Mouse (Mus musculus): Measurements from ENCODE around the gene Arhgap15. TPM values are rescaled to one million over a fixed set of nuclear protein-coding genes. Genes with fewer than 3 reads are reported as not detected.

Gene Arhgap15
- polyA plus RNA-seq, 1 experiment from 2014 or later, result 0.20 TPM

DNA sequence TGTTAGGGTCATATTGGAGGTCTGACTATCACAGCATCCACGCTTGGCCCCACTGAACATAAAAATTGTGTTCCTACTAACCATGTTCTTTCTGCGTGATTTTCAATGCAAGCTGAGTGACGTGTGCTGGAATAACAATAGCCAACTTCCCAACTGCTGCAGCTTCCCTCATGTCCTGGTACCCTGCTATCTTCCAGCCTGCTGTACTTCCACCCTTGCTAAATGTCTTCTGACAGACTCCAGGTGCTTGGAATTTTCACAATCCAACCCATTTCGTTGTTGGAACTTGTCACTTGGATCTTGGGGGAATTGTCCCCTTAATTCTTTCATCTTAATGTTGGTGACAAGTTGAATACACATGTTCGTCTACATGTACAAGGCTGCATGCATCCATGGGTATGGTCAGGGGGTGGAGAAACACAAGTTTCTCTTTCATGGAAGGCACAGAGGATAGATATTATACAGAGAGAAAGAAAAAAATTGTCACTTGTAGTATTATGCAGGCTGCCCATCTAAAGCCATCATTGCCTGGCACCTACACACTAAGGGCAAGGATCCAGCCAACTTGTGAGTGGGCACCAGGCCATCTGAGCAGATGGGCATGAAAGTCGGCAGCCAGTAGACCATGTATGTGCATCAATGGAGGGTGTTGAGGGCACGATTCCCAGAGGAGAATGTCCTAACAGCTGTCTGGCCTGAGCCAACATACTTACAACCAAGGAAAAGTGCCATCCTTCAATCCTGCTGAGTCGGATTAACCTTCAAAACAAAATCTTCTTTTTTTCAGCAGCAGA is 68.4 kb downstream of the Arhgap15 start:
- H3K9me3 ChIP-seq (ENCODE audit: control insufficient read depth, low read length), result no peaks in the 10 kb centered on the region
- no peak overlapping the region for H3K4me3 ChIP-seq (ENCODE audit: low read depth, low read length)
- DNase-seq (ENCODE audit: low spot score) (no peak), ATAC-seq (replicated peaks; ENCODE audit: low FRiP score) (no peak)
- no peaks in the 10 kb centered on the region for H3K4me1 ChIP-seq (replicated peaks; ENCODE audit: control insufficient read depth, insufficient read depth, low read length)
- H3K27ac ChIP-seq (ENCODE audit: low read depth, low read length), result no peak overlapping the region
- no peak overlapping the region for H3K4me2 ChIP-seq (ENCODE audit: low read depth, low read length, severe bottlenecking)
- H3K36me3 ChIP-seq (ENCODE audit: control insufficient read depth, insufficient read depth, low read length), result no peaks in the 10 kb centered on the region
- no peaks in the 10 kb centered on the region for H3K27me3 ChIP-seq (ENCODE audit: control insufficient read depth, insufficient read depth, low read length)
- no peak overlapping the region for H3K9ac ChIP-seq (ENCODE audit: low read length)
- WGBS, result 87% methylated on average over 8 of the region's 8 CpGs

DNA sequence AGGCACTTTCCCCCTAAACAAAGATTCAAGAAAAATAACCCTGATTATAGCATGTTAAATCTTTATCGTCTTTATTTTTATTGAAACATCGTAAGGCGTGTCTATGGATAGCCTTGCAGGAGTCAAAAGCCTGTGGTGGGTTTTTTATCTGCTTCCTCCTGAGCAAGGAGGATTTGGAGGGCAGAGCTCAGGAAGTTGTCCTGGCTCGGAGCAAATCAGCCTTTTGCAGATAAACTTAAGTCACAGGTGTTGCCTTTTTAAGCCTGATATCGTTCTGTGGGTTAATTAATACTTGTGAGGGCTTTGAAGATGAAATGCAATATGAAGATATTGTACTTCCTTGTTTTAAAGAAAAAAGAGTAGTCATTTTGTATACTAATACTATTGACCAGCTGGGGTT is 87.3 kb downstream of the Arhgap15 start:
- H3K9me3 ChIP-seq (ENCODE audit: control insufficient read depth, low read length), result no peaks in the 10 kb centered on the region
- H3K4me3 ChIP-seq (ENCODE audit: low read depth, low read length), result no peak overlapping the region
- no peaks in the 10 kb centered on the region for H3K36me3 ChIP-seq (ENCODE audit: control insufficient read depth, insufficient read depth, low read length)
- no peak overlapping the region for H3K9ac ChIP-seq (ENCODE audit: low read length)
- H3K4me2 ChIP-seq (ENCODE audit: low read depth, low read length, severe bottlenecking), result no peak overlapping the region
- 89% methylated on average over 5 of the region's 5 CpGs for WGBS
- no peaks in the 10 kb centered on the region for H3K4me1 ChIP-seq (replicated peaks; ENCODE audit: control insufficient read depth, insufficient read depth, low read length)
- ATAC-seq (replicated peaks; ENCODE audit: low FRiP score) (no peak), DNase-seq (ENCODE audit: low spot score) (no peak)
- H3K27ac ChIP-seq (ENCODE audit: low read depth, low read length), result no peak overlapping the region
- H3K27me3 ChIP-seq (ENCODE audit: control insufficient read depth, insufficient read depth, low read length), result no peaks in the 10 kb centered on the region

DNA sequence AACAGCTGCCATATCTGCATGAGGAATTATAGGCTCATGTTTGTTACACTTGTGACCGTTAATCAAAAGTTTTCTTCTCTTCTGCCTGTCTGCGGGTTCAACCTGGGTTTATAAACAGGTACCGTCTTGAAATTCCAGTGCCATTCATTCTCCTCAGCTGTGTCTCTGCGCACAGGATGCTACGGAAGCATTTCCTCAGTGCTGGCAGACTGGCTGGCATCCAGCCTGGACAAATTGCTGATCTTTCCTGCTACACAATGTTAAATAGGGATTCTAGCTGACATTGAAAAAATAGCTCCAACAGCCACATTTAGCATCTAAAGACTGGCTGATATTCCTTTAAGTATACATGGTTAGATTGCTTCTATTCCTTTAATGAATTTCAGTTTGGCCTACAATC is 93.0 kb downstream of the Arhgap15 start:
- Histone ChIP-seq H3K4me2 (ENCODE audit: low read depth, low read length, severe bottlenecking) (no peak overlapping the region), H3K27ac (ENCODE audit: low read depth, low read length) (no peak overlapping the region), H3K9me3 (ENCODE audit: control insufficient read depth, low read length) (no peaks in the 10 kb centered on the region), H3K27me3 (ENCODE audit: control insufficient read depth, insufficient read depth, low read length) (no peaks in the 10 kb centered on the region), H3K36me3 (ENCODE audit: control insufficient read depth, insufficient read depth, low read length) (no peaks in the 10 kb centered on the region), H3K4me3 (ENCODE audit: low read depth, low read length) (no peak overlapping the region), H3K9ac (ENCODE audit: low read length) (no peak overlapping the region), H3K4me1 (replicated peaks; ENCODE audit: control insufficient read depth, insufficient read depth, low read length) (no peaks in the 10 kb centered on the region)
- WGBS, result 90% methylated on average over 5 of the region's 5 CpGs
- ATAC-seq (replicated peaks; ENCODE audit: low FRiP score) (no peak), DNase-seq (ENCODE audit: low spot score) (no peak)

DNA sequence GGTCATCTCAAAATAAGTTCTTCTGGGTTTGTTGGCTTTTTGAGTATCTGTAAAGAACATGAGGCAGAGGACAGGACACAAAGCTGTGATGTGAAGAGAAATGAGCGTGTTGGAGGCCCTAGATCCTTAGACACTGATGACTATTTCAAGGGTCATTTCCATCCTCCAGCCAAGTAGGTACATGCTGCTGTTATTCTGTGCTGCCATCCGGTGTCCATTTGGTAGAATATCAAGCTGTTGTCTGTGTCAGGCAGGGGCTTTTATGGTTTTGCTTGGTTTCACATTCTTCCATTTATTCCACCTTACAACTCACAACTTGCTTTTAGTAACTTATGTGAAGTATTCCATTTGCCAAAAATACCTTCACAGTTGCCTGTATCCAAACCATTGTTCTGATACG is 102.6 kb downstream of the Arhgap15 start:
- no peaks in the 10 kb centered on the region for H3K4me1 ChIP-seq (replicated peaks; ENCODE audit: control insufficient read depth, insufficient read depth, low read length)
- no peak overlapping the region for H3K9ac ChIP-seq (ENCODE audit: low read length)
- no peak overlapping the region for H3K4me2 ChIP-seq (ENCODE audit: low read depth, low read length, severe bottlenecking)
- no peak for ATAC-seq (replicated peaks; ENCODE audit: low FRiP score)
- H3K4me3 ChIP-seq (ENCODE audit: low read depth, low read length), result no peak overlapping the region
- no peaks in the 10 kb centered on the region for H3K9me3 ChIP-seq (ENCODE audit: control insufficient read depth, low read length)
- DNase-seq (ENCODE audit: low spot score), result no peak
- no peaks in the 10 kb centered on the region for H3K27me3 ChIP-seq (ENCODE audit: control insufficient read depth, insufficient read depth, low read length)
- WGBS, result 61% methylated on average over 3 of the region's 3 CpGs
- no peaks in the 10 kb centered on the region for H3K36me3 ChIP-seq (ENCODE audit: control insufficient read depth, insufficient read depth, low read length)
- H3K27ac ChIP-seq (ENCODE audit: low read depth, low read length), result no peak overlapping the region

DNA sequence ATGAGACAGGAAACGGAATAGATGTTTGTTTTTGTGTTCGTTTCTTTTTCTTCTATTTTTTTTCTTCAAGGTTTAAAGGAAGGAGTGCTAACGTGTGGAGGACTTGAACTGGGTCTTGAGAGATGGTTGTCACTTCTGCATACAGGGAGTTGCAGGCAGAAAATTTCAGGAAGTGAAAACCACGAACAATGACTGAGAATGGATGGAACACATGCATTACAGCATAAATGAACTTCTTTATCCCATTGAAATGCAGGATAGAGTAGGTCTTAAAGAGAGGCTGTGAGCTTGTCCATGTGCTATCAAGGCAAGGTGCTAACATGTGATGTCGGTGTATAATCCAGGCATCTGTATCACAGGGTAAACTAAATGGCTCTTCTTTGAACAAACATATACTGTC is 114.1 kb downstream of the Arhgap15 start:
- Histone ChIP-seq H3K9ac (ENCODE audit: low read length) (no peak overlapping the region), H3K27me3 (ENCODE audit: control insufficient read depth, insufficient read depth, low read length) (no peaks in the 10 kb centered on the region), H3K9me3 (ENCODE audit: control insufficient read depth, low read length) (no peaks in the 10 kb centered on the region), H3K4me2 (ENCODE audit: low read depth, low read length, severe bottlenecking) (no peak overlapping the region), H3K36me3 (ENCODE audit: control insufficient read depth, insufficient read depth, low read length) (no peaks in the 10 kb centered on the region), H3K4me1 (replicated peaks; ENCODE audit: control insufficient read depth, insufficient read depth, low read length) (no peaks in the 10 kb centered on the region), H3K27ac (ENCODE audit: low read depth, low read length) (no peak overlapping the region), H3K4me3 (ENCODE audit: low read depth, low read length) (no peak overlapping the region)
- ATAC-seq (replicated peaks; ENCODE audit: low FRiP score) (no peak), DNase-seq (ENCODE audit: low spot score) (no peak)
- WGBS, result 68% methylated on average over 5 of the region's 5 CpGs

DNA sequence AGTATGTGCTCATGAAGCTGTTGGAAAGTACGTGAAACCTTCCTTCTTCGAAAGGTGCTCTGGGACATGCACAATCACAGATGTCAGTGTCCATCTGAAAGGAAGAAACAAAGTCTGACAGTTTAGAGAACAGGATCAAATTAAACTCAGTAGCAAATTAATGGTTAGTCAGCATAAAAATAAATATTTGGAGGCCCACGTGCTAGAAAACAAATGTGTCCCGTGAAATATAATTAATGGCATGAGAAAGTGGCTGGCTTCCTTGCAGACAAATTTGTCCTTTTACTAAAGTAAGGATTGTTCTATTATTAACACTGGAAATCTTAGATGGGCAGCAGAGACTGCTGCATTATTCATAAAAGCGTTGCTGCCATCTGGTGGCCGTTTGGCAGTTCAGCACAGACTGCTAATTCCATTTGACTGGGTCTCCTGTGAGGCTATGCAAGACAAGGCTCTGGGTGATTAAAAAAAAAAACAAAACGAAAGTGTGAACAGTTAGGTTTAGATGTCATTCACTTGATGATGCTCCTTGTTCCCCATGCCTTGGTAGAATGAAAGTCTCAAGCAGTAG is 153.9 kb downstream of the Arhgap15 start:
- WGBS, result 29% methylated on average over 7 of the region's 7 CpGs
- peak; percentile 84 for DNase-seq (ENCODE audit: low spot score)
- no peaks in the 10 kb centered on the region for H3K36me3 ChIP-seq (ENCODE audit: control insufficient read depth, insufficient read depth, low read length)
- H3K4me3 ChIP-seq (ENCODE audit: low read depth, low read length), result no peak overlapping the region
- H3K27me3 ChIP-seq (ENCODE audit: control insufficient read depth, insufficient read depth, low read length), result no peaks in the 10 kb centered on the region
- ATAC-seq (replicated peaks; ENCODE audit: low FRiP score), result peak; percentile 86
- no peak overlapping the region for H3K4me2 ChIP-seq (ENCODE audit: low read depth, low read length, severe bottlenecking)
- no peak overlapping the region for H3K27ac ChIP-seq (ENCODE audit: low read depth, low read length)
- no peak overlapping the region for H3K9ac ChIP-seq (ENCODE audit: low read length)
- H3K9me3 ChIP-seq (ENCODE audit: control insufficient read depth, low read length), result no peaks in the 10 kb centered on the region
- no peaks in the 10 kb centered on the region for H3K4me1 ChIP-seq (replicated peaks; ENCODE audit: control insufficient read depth, insufficient read depth, low read length)

DNA sequence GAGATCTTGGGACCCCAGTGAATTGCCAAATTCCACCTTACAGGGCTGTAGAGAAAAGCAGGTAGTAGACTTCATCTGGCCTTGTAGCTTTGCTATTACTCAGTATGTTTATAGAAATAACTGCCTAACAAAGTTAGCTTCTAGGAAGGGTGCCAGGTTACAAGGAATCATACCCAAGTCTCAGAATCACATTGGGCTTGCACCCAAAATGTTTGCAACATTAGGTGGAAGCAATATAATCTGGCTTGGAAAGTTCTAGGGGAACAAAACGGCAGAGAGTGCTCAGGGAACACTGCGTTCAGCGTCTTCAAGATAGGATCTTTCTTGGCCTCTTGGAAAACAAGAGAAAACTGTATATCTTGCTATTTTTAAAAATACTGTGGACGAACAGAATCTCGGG is 158.9 kb downstream of the Arhgap15 start:
- no peaks in the 10 kb centered on the region for H3K36me3 ChIP-seq (ENCODE audit: control insufficient read depth, insufficient read depth, low read length)
- no peaks in the 10 kb centered on the region for H3K4me1 ChIP-seq (replicated peaks; ENCODE audit: control insufficient read depth, insufficient read depth, low read length)
- no peak overlapping the region for H3K27ac ChIP-seq (ENCODE audit: low read depth, low read length)
- no peak overlapping the region for H3K9ac ChIP-seq (ENCODE audit: low read length)
- no peak for ATAC-seq (replicated peaks; ENCODE audit: low FRiP score)
- no peak overlapping the region for H3K4me2 ChIP-seq (ENCODE audit: low read depth, low read length, severe bottlenecking)
- H3K27me3 ChIP-seq (ENCODE audit: control insufficient read depth, insufficient read depth, low read length), result no peaks in the 10 kb centered on the region
- no peak overlapping the region for H3K4me3 ChIP-seq (ENCODE audit: low read depth, low read length)
- 81% methylated on average over 5 of the region's 5 CpGs for WGBS
- DNase-seq (ENCODE audit: low spot score), result no peak
- no peaks in the 10 kb centered on the region for H3K9me3 ChIP-seq (ENCODE audit: control insufficient read depth, low read length)

DNA sequence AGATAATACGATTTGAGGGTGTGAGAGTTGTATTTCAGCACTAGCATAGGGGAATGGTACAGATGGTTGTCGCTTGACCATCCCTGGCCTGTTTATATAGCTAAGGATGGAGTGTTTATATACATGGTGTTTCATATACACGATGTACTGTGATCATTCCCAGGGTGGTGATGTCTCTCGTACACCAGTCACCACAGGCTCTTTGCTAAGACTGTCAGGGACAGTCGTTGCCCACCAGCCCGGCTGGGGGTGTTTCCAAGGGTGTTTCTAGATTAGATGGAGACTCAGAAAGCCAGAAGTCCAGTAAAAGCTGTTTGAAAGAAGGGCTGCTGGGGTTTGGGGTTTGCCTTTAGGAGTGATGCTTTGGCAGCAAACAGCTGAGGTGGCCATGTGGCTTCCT is 165.5 kb downstream of the Arhgap15 start:
- Histone ChIP-seq H3K27ac (ENCODE audit: low read depth, low read length) (no peak overlapping the region), H3K4me2 (ENCODE audit: low read depth, low read length, severe bottlenecking) (no peak overlapping the region), H3K9ac (ENCODE audit: low read length) (no peak overlapping the region), H3K4me1 (replicated peaks; ENCODE audit: control insufficient read depth, insufficient read depth, low read length) (no peaks in the 10 kb centered on the region), H3K36me3 (ENCODE audit: control insufficient read depth, insufficient read depth, low read length) (no peaks in the 10 kb centered on the region), H3K4me3 (ENCODE audit: low read depth, low read length) (no peak overlapping the region), H3K27me3 (ENCODE audit: control insufficient read depth, insufficient read depth, low read length) (no peaks in the 10 kb centered on the region), H3K9me3 (ENCODE audit: control insufficient read depth, low read length) (no peaks in the 10 kb centered on the region)
- no peak for ATAC-seq (replicated peaks; ENCODE audit: low FRiP score)
- DNase-seq (ENCODE audit: low spot score), result no peak
- 89% methylated on average over 6 of the region's 6 CpGs for WGBS

DNA sequence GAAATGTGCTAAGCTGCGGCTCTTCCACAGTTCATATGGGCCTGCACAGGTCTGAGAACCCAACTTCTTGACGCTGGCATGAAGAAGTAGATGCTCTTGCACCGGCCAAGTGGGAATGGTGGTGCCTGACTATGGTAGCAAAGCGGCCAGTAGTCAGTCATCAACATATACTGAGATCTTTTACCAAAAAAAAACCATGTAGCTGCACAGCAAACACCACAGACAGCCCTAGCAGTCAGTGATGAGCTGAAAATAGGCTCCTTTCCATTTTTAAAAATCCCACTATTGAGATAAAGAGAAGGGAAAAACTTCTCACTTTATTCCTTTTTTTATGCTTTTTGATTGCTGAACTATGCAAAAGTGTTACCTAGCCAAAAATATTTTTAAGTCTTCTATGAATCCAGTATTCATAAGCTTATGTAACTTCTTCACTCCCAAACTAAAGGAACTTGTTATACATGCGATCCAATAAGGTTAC is 175.3 kb downstream of the Arhgap15 start:
- Histone ChIP-seq H3K27ac (ENCODE audit: low read depth, low read length) (no peak overlapping the region), H3K4me3 (ENCODE audit: low read depth, low read length) (no peak overlapping the region), H3K4me1 (replicated peaks; ENCODE audit: control insufficient read depth, insufficient read depth, low read length) (no peaks in the 10 kb centered on the region), H3K9me3 (ENCODE audit: control insufficient read depth, low read length) (no peaks in the 10 kb centered on the region), H3K27me3 (ENCODE audit: control insufficient read depth, insufficient read depth, low read length) (no peaks in the 10 kb centered on the region), H3K9ac (ENCODE audit: low read length) (no peak overlapping the region), H3K4me2 (ENCODE audit: low read depth, low read length, severe bottlenecking) (no peak overlapping the region), H3K36me3 (ENCODE audit: control insufficient read depth, insufficient read depth, low read length) (no peaks in the 10 kb centered on the region)
- DNase-seq (ENCODE audit: low spot score), result no peak
- ATAC-seq (replicated peaks; ENCODE audit: low FRiP score), result no peak
- 92% methylated on average over 5 of the region's 5 CpGs for WGBS

All from forebrain, embryonic 11.5 days (tissue).